Mouse (Mus musculus) effector memory CD4-positive, alpha-beta T cell, adult 5 months (primary cell): ENCODE measurements around the gene Smim12. TPM values are rescaled to one million over a fixed set of nuclear protein-coding genes. Genes with fewer than 3 reads are reported as not detected.

Experiments
- polyA plus RNA-seq: library from polyadenylated mRNA; unstranded; fragments of 100-300 nt; shearing (Covaris generic); gene quantifications from one replicate; pipeline ENCODE4 v1.2.1, GENCODE M21; 2017

Gene Smim12
- polyA plus RNA-seq: 15.3 TPM

GRCm38 (mm10) chr4:127243552-127243951, at the start of gene Smim12:
Gene Smim12 (plus strand): TSS chr4:127243784.

Other genes with a start within 250 kb of the Smim12 start
- gene Sfpq, start 222.5 kb upstream of the Smim12 start, polyA plus RNA-seq: 218 TPM
- gene Zmym1, start 182.6 kb upstream of the Smim12 start, polyA plus RNA-seq: 27.5 TPM
- 23.4 TPM for gene Zmym6, start 166.4 kb upstream of the Smim12 start, polyA plus RNA-seq
- gene Tmem35b, start 120.1 kb upstream of the Smim12 start, polyA plus RNA-seq: 13.1 TPM
- not detected for gene Dlgap3, start 74.6 kb upstream of the Smim12 start, polyA plus RNA-seq
- gene Gja4, start 70.3 kb downstream of the Smim12 start, polyA plus RNA-seq: not detected
- not detected for gene Gjb3, start 87.1 kb downstream of the Smim12 start, polyA plus RNA-seq
- not detected for gene Gjb4, start 110.3 kb downstream of the Smim12 start, polyA plus RNA-seq
- not detected for gene Gjb5, start 114.4 kb downstream of the Smim12 start, polyA plus RNA-seq